Mouse (Mus musculus): ENCODE measurements around the gene Btbd2.

Btbd2 gene

GRCm38 (mm10) chr10:80671251-80671650 lies 14.4 kb upstream of the Btbd2 start:
- in situ Hi-C loops (cut with MboI, MseI) = no loop called here

- in situ Hi-C loops (cut with MboI, MseI) = no loop called here
These were observed 13.7 kb upstream of the Btbd2 start for GRCm38 (mm10) chr10:80670531-80670930.

- in situ Hi-C loops (cut with MboI, MseI) = no loop called here
These were observed 13.0 kb upstream of the Btbd2 start for GRCm38 (mm10) chr10:80669737-80670485.

GRCm38 (mm10) chr10:80669018-80669417 lies 12.1 kb upstream of the Btbd2 start:
- in situ Hi-C loops (cut with MboI, MseI) = no loop called here

GRCm38 (mm10) chr10:80668614-80669013 lies 11.7 kb upstream of the Btbd2 start:
- in situ Hi-C loops (cut with MboI, MseI) = no loop called here

GRCm38 (mm10) chr10:80666837-80667412 lies 10.1 kb upstream of the Btbd2 start:
- in situ Hi-C loops (cut with MboI, MseI) = no loop called here

GRCm38 (mm10) chr10:80665981-80666733 lies 9.3 kb upstream of the Btbd2 start:
- in situ Hi-C loops (cut with MboI, MseI) = no loop called here

- in situ Hi-C loops (cut with MboI, MseI) = no loop called here
These were observed 8.6 kb upstream of the Btbd2 start for GRCm38 (mm10) chr10:80665459-80665858.

GRCm38 (mm10) chr10:80665016-80665380 lies 8.1 kb upstream of the Btbd2 start:
- in situ Hi-C loops (cut with MboI, MseI) = no loop called here

- in situ Hi-C loops (cut with MboI, MseI) = no loop called here
These were observed 7.5 kb upstream of the Btbd2 start for GRCm38 (mm10) chr10:80664197-80665015.

GRCm38 (mm10) chr10:80663485-80664196 lies 6.8 kb upstream of the Btbd2 start:
- in situ Hi-C loops (cut with MboI, MseI) = no loop called here

- in situ Hi-C loops (cut with MboI, MseI) = no loop called here
These were observed 4.3 kb upstream of the Btbd2 start for GRCm38 (mm10) chr10:80661149-80661548.

GRCm38 (mm10) chr10:80659213-80659612 lies 2.3 kb upstream of the Btbd2 start:
- in situ Hi-C loops (cut with MboI, MseI) = no loop called here

- in situ Hi-C loops (cut with MboI, MseI) = no loop called here
These were observed 2.0 kb upstream of the Btbd2 start for GRCm38 (mm10) chr10:80658841-80659202.

GRCm38 (mm10) chr10:80658194-80658840 lies 1.4 kb upstream of the Btbd2 start:
- in situ Hi-C loops (cut with MboI, MseI) = no loop called here

- in situ Hi-C loops (cut with MboI, MseI) = no loop called here
These were observed 575 bp downstream of the Btbd2 start for GRCm38 (mm10) chr10:80656130-80656862.

GRCm38 (mm10) chr10:80655406-80656129 lies 1.3 kb downstream of the Btbd2 start:
- in situ Hi-C loops (cut with MboI, MseI) = no loop called here

GRCm38 (mm10) chr10:80654866-80655265 lies 2.0 kb downstream of the Btbd2 start:
- in situ Hi-C loops (cut with MboI, MseI) = no loop called here

GRCm38 (mm10) chr10:80653156-80653720 lies 3.6 kb downstream of the Btbd2 start:
- in situ Hi-C loops (cut with MboI, MseI) = no loop called here
